Mouse (Mus musculus) kidney, adult 2 months (tissue): ENCODE measurements around the gene Plcb2.

Source experiments
- CTCF ChIP-seq: fragments of 200-500 bp; conservative IDR thresholded peaks from 2 replicates; pipeline ENCODE4 v1.5.1; 2011; ENCODE audit warnings: low read depth, mild to moderate bottlenecking, control low read depth, low read length, moderate library complexity, mixed read lengths; ENCODE audit not compliant: insufficient read depth, insufficient read length
- POLR2A ChIP-seq: fragments of 200-500 bp; IDR thresholded peaks from one replicate; pipeline ENCODE4 v1.6.1; 2011; ENCODE audit warnings: low read depth, low read length, control low read depth

DNA sequence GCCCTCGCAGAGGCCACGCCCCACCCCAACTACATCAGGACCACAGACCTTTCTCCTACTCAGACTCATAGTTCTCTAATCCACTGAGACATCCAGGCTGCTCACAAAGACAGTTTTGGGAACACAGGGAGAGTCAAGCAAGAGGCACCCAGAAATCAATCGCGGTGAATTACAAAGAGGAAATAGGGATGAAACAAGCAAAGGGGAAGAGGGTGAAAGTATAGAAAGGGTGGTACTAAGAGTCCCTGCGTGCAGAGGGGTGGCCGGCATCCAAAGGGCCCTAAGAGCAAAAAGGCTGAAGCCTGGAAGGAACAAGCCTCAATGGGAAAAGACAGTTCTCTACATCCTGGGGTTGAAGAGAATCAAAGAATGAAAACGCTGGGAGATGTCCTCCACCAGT lies 16.4 kb upstream of the Plcb2 start:
- TF ChIP-seq POLR2A = no peak
- TF ChIP-seq CTCF = no peak
